Mouse (Mus musculus) embryonic fibroblast, embryonic 13.5 days (primary cell): Measurements from ENCODE around the gene Acp2. TPM values are rescaled to one million over a fixed set of nuclear protein-coding genes. Genes with fewer than 3 reads are reported as not detected.

Source experiments
- H3K27ac ChIP-seq: 2 replicates; pipeline ENCODE4 v1.5.1; 2012; ENCODE audit warnings: low read length, control low read depth, inconsistent platforms; ENCODE audit not compliant: insufficient read depth
- H3K4me1 ChIP-seq: 2 replicates; pipeline ENCODE4 v1.6.1; 2011; ENCODE audit warnings: low read length; ENCODE audit not compliant: control insufficient read depth, insufficient read depth
- H3K4me3 ChIP-seq: 2 replicates; pipeline ENCODE4 v1.5.1; 2011; ENCODE audit warnings: mild to moderate bottlenecking, control low read depth, low read length; ENCODE audit not compliant: insufficient read depth
- CTCF ChIP-seq: IDR thresholded peaks from 2 replicates; pipeline ENCODE4 v1.5.1; 2011; ENCODE audit warnings: mild to moderate bottlenecking, control low read depth, low read length, moderate library complexity, borderline replicate concordance; ENCODE audit not compliant: insufficient read depth
- POLR2A ChIP-seq: IDR thresholded peaks from 2 replicates; pipeline ENCODE4 v1.6.1; 2011; ENCODE audit warnings: low read depth, mild to moderate bottlenecking, control low read depth, low read length, moderate library complexity
- polyA plus RNA-seq: library from polyadenylated mRNA; stranded (reverse); fragments of >200 nt; gene quantifications from 2 replicates; pipeline ENCODE4 v1.2.4, GENCODE M21; 2011; ENCODE audit warnings: low read depth; ENCODE audit not compliant: missing spikeins, insufficient read length

Gene Acp2
- polyA plus RNA-seq, 1 experiment = 54.9 TPM

GRCm38 (mm10) chr2:91252001-91252400 is 49.3 kb downstream of the Acp2 start:
- Histone ChIP-seq H3K4me1 (no peaks in the 10 kb centered on the region), H3K27ac (no peak overlapping the region), H3K4me3 (no peak overlapping the region)
- TF ChIP-seq POLR2A = no peak
- TF ChIP-seq CTCF = no peak

GRCm38 (mm10) chr2:91252512-91252911 is 49.8 kb downstream of the Acp2 start:
- Histone ChIP-seq H3K4me1 (no peaks in the 10 kb centered on the region), H3K4me3 (no peak overlapping the region), H3K27ac (no peak overlapping the region)
- TF ChIP-seq CTCF (no peak), POLR2A (no peak)

- Histone ChIP-seq H3K4me1 (no peaks in the 10 kb centered on the region; the same call in 1 of the 2 replicates), H3K4me3 (no peak overlapping the region), H3K27ac (no peak overlapping the region)
- TF ChIP-seq POLR2A (no peak), CTCF (no peak)
Observed at GRCm38 (mm10) chr2:91254725-91255380, 52.2 kb downstream of the Acp2 start.

- no peak within 1 kb of the TSS for H3K27ac ChIP-seq
- peak within 1 kb of the TSS; percentile 69 for H3K4me3 ChIP-seq
- H3K4me1 ChIP-seq = no peaks in the 10 kb centered on the region; the same call in 1 of the 2 replicates
- no peak for TF ChIP-seq POLR2A
- no peak for TF ChIP-seq CTCF
Observed at GRCm38 (mm10) chr2:91255661-91256150, 53.0 kb downstream of the Acp2 start, which contains the start of gene Pacsin3. Pacsin3 (plus strand) TSS chr2:91255954.

- H3K27ac ChIP-seq = no peak overlapping the region
- H3K4me3 ChIP-seq = peak overlapping the region; percentile 69
- no peaks in the 10 kb centered on the region; the same call in 1 of the 2 replicates for H3K4me1 ChIP-seq
- TF ChIP-seq CTCF = no peak
- TF ChIP-seq POLR2A = 0 out of 2 replicates have a peak, but pooled peaks have one; percentile 36
Observed at GRCm38 (mm10) chr2:91256256-91257125, 53.8 kb downstream of the Acp2 start.

- TF ChIP-seq POLR2A (peak; percentile 44), CTCF (no peak)
- Histone ChIP-seq H3K4me1 (no peaks in the 10 kb centered on the region; the same call in 1 of the 2 replicates), H3K27ac (no peak overlapping the region), H3K4me3 (peak overlapping the region; percentile 69)
Observed at GRCm38 (mm10) chr2:91257126-91257980, 54.7 kb downstream of the Acp2 start.

GRCm38 (mm10) chr2:91258054-91258453 is 55.4 kb downstream of the Acp2 start:
- TF ChIP-seq POLR2A (no peak), CTCF (no peak)
- Histone ChIP-seq H3K4me1 (no peaks in the 10 kb centered on the region; the same call in 1 of the 2 replicates), H3K4me3 (peak overlapping the region; percentile 69), H3K27ac (no peak overlapping the region)

- no peaks in the 10 kb centered on the region; the same call in 1 of the 2 replicates for H3K4me1 ChIP-seq
- TF ChIP-seq CTCF (no peak), POLR2A (no peak)
- no peak overlapping the region for H3K4me3 ChIP-seq
- no peak overlapping the region for H3K27ac ChIP-seq
Observed at GRCm38 (mm10) chr2:91258830-91259229, 56.1 kb downstream of the Acp2 start.

GRCm38 (mm10) chr2:91259493-91259892 is 56.8 kb downstream of the Acp2 start:
- Histone ChIP-seq H3K4me3 (no peak overlapping the region), H3K27ac (no peak overlapping the region), H3K4me1 (no peaks in the 10 kb centered on the region; the same call in 1 of the 2 replicates)
- no peak for TF ChIP-seq CTCF
- no peak for TF ChIP-seq POLR2A

Other genes starting within 250 kb of the Acp2 start
- not detected in 2 replicates for gene Rapsn, start 167.3 kb upstream of the Acp2 start, polyA plus RNA-seq
- gene Psmc3, start 148.9 kb upstream of the Acp2 start, polyA plus RNA-seq = 309 and 331 TPM in 2 replicates
- gene Slc39a13, start 132.5 kb upstream of the Acp2 start, polyA plus RNA-seq = 93.5 and 104 TPM in 2 replicates
- gene Spi1, start 120.5 kb upstream of the Acp2 start, polyA plus RNA-seq = 0.79 TPM in 1 of 2 replicates, not detected in the other
- not detected in 2 replicates for gene Mybpc3, start 84.7 kb upstream of the Acp2 start, polyA plus RNA-seq
- 5.4 and 6.3 TPM in 2 replicates for gene Madd, start 19.0 kb upstream of the Acp2 start, polyA plus RNA-seq
- 1.5 and 1.6 TPM in 2 replicates for gene Nr1h3, start 51 bp upstream of the Acp2 start, polyA plus RNA-seq
- gene Ddb2, start 34.1 kb downstream of the Acp2 start, polyA plus RNA-seq = 5.6 and 8.4 TPM in 2 replicates
- 22.0 and 25.5 TPM in 2 replicates for gene Pacsin3, start 53.1 kb downstream of the Acp2 start, polyA plus RNA-seq
- 50.4 and 67.0 TPM in 2 replicates for gene Arfgap2, start 62.1 kb downstream of the Acp2 start, polyA plus RNA-seq
- gene 1110051M20Rik, start 241.8 kb downstream of the Acp2 start, polyA plus RNA-seq = 36.3 and 44.5 TPM in 2 replicates